Mouse (Mus musculus) urinary bladder, postnatal 25 days (tissue): ENCODE results near the gene 2210408I21Rik.

Experiments used
- DNase-seq: peaks from one replicate; pipeline ENCODE4 v3.0.0; 2022; ENCODE audit warnings: low spot score

Gene 2210408I21Rik

GRCm38 (mm10) chr13:77489938-77490651, 354.8 kb downstream of the 2210408I21Rik start:
- DNase-seq = no peak

GRCm38 (mm10) chr13:77514046-77514445, 378.7 kb downstream of the 2210408I21Rik start:
- no peak for DNase-seq

GRCm38 (mm10) chr13:77528960-77529699, 393.8 kb downstream of the 2210408I21Rik start:
- no peak for DNase-seq

GRCm38 (mm10) chr13:77529760-77530159, 394.4 kb downstream of the 2210408I21Rik start:
- no peak for DNase-seq

- DNase-seq = no peak
Observed at GRCm38 (mm10) chr13:77537466-77537865, 402.1 kb downstream of the 2210408I21Rik start.

GRCm38 (mm10) chr13:77547486-77548385, 412.4 kb downstream of the 2210408I21Rik start:
- DNase-seq = no peak

GRCm38 (mm10) chr13:77548386-77548695, 413.0 kb downstream of the 2210408I21Rik start:
- DNase-seq = no peak

- DNase-seq = no peak
Observed at GRCm38 (mm10) chr13:77548750-77549149, 413.4 kb downstream of the 2210408I21Rik start.

- no peak for DNase-seq
Observed at GRCm38 (mm10) chr13:77594011-77594410, 458.7 kb downstream of the 2210408I21Rik start.

GRCm38 (mm10) chr13:77615346-77615745, 480.0 kb downstream of the 2210408I21Rik start:
- DNase-seq = no peak
